Mouse (Mus musculus): ENCODE measurements at regions not wholly inside any gene's neighbourhood (a gene's known extent, or its start where the extent isn't known, plus 50 kb on each side); places are given as distances from the start of the nearest gene placed in this dataset.

DNA sequence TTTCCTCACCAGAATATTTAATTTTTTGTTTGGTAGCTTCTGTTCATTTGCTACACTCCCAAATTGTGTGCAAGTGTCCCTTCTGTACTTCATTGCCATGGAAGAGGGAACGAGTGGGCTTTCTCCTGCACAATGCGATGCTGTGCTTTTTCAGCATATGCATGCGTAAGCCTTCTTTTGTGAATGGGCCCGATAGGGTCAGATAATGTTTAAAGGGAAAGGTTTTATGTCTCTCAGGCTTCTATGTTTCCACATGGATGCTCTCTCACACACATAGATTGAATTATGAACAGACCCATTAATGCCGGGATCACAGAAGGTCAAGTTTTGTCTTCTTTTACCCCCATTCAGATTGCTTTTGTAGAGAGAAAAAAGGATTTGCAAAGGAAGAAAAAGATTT, 158.5 kb upstream of the Dnajc24 start:
- WGBS: 91% methylated on average over 5 of the region's 5 CpGs
- no peak for DNase-seq (ENCODE audit: low spot score)
- no peak for ATAC-seq (ENCODE audit: insufficient number of reproducible peaks, low FRiP score, low TSS enrichment, low read depth)

DNA sequence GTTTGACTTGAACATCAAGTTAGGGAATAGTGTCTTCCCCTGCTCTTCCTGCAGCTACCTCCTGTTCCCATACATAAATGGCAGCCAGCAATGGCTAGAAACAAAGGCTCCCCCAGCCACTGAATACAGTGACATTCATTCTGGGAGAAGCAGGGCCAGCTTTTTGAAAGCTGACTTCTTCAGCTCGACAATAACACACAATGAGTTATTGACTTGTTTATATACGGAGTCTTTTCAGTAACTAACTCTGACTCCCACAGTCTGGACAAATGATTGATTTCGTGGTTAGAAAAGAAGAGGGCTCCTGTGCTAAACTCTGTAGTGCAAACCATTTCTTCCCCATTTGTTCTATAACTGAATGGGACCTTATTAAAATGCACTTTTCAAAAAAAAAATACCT, 146.4 kb upstream of the Dnajc24 start:
- no peak overlapping the region for H3K27ac ChIP-seq (replicated peaks; ENCODE audit: low read depth, low read length)
- no peak overlapping the region for H3K4me2 ChIP-seq (ENCODE audit: low read depth, severe bottlenecking)
- no peaks in the 10 kb centered on the region for H3K4me1 ChIP-seq (ENCODE audit: control insufficient read depth, insufficient read depth, low read length)
- H3K36me3 ChIP-seq (ENCODE audit: control insufficient read depth, insufficient read depth, low read length): no peaks in the 10 kb centered on the region
- H3K4me3 ChIP-seq (ENCODE audit: low read depth, low read length): no peak overlapping the region
- H3K9ac ChIP-seq (ENCODE audit: low read length): no peak overlapping the region
- no peaks in the 10 kb centered on the region for H3K27me3 ChIP-seq (ENCODE audit: control insufficient read depth, insufficient read depth, low read length)
- WGBS: 73% methylated on average over 3 of the region's 3 CpGs
- H3K9me3 ChIP-seq (ENCODE audit: control insufficient read depth, low read length): no peaks in the 10 kb centered on the region
- no peak for ATAC-seq (ENCODE audit: insufficient number of reproducible peaks, low FRiP score, low TSS enrichment, low read depth)
- no peak for DNase-seq (ENCODE audit: low spot score)

More for the DNA sequence above, 158.5 kb upstream of the Dnajc24 start:
- no peaks in the 10 kb centered on the region for H3K36me3 ChIP-seq (ENCODE audit: control insufficient read depth, insufficient read depth, low read length)
- no peaks in the 10 kb centered on the region for H3K27me3 ChIP-seq (ENCODE audit: control insufficient read depth, insufficient read depth, low read length)
- H3K4me1 ChIP-seq (ENCODE audit: control insufficient read depth, insufficient read depth, low read length): no peaks in the 10 kb centered on the region
- H3K4me3 ChIP-seq (ENCODE audit: low read depth, low read length): no peak overlapping the region
- no peaks in the 10 kb centered on the region for H3K9me3 ChIP-seq (ENCODE audit: control insufficient read depth, low read length)
- H3K27ac ChIP-seq (replicated peaks; ENCODE audit: low read depth, low read length): no peak overlapping the region
- H3K4me2 ChIP-seq (ENCODE audit: low read depth, severe bottlenecking): no peak overlapping the region
- H3K9ac ChIP-seq (ENCODE audit: low read length): no peak overlapping the region

DNA sequence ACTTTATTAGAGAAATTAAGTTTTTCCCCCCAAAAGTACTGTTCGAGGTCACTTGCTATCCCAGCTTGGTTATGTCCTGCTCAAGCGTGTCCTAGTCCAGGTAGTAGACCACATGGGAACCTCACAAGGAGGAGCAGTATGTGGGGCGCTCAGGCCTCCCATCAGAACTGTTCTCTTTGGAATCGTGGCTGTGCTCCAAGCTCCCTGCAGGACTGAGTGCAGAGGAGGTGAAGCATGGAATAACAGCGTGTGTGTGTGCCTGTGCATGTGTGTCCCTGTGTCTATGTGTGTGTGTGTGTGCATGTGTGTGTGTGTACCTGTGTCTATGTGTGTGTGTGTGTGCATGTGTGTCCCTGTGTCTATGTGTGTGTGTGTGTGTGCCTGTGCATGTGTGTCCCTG, 137.6 kb upstream of the Dnajc24 start:
- no peak for ATAC-seq (ENCODE audit: insufficient number of reproducible peaks, low FRiP score, low TSS enrichment, low read depth)
- Histone ChIP-seq H3K9me3 (ENCODE audit: control insufficient read depth, low read length) (no peaks in the 10 kb centered on the region), H3K4me3 (ENCODE audit: low read depth, low read length) (no peak overlapping the region), H3K27me3 (ENCODE audit: control insufficient read depth, insufficient read depth, low read length) (no peaks in the 10 kb centered on the region), H3K9ac (ENCODE audit: low read length) (no peak overlapping the region), H3K4me1 (ENCODE audit: control insufficient read depth, insufficient read depth, low read length) (no peaks in the 10 kb centered on the region), H3K27ac (replicated peaks; ENCODE audit: low read depth, low read length) (no peak overlapping the region), H3K4me2 (ENCODE audit: low read depth, severe bottlenecking) (no peak overlapping the region), H3K36me3 (ENCODE audit: control insufficient read depth, insufficient read depth, low read length) (no peaks in the 10 kb centered on the region)
- 89% methylated on average over 5 of the region's 5 CpGs for WGBS
- DNase-seq (ENCODE audit: low spot score): no peak

DNA sequence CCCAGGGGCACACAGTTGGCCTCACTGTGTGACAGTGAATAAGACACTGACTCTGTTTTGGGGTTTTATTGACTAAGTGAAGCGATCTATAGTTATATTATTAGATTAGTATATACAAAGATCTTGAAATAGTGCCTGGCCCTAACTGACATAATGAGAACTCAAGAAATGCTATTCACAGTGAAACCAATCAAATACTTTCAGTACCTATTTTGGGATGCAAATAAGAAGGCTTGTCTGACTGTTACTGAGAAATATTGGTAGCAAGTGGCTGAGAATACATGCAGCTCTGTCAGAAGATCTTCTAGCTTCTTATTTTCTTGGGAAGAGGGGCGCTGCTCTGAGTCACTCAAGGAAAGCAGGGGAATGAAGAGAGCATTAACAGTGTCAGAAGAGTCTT, 97.7 kb upstream of the Dnajc24 start:
- WGBS: 80% methylated on average over 2 of the region's 2 CpGs
- ATAC-seq (ENCODE audit: insufficient number of reproducible peaks, low FRiP score, low TSS enrichment, low read depth): no peak
- H3K4me1 ChIP-seq (ENCODE audit: control insufficient read depth, insufficient read depth, low read length): no peaks in the 10 kb centered on the region

DNA sequence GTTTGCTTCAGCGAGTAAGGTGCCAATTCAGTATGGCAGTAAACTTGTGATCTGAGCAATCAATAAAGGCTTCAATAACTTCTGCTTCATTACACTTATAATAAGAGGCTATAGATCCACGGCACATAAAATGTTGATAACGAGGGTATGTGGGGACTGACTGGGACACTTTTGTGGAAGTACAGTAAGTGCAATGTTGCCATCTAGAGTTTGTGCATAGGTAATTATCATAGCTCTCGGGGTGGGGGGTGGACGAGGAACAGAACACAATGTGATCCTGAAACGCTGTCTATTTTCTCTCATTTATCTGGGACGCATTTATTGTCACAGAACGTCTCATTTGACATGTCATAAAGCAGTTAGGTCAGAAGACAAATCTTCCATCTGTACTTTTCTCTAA, 82.8 kb upstream of the Dnajc24 start:
- DNase-seq (ENCODE audit: low spot score) (no peak), ATAC-seq (ENCODE audit: insufficient number of reproducible peaks, low FRiP score, low TSS enrichment, low read depth) (no peak)
- H3K27me3 ChIP-seq (ENCODE audit: control insufficient read depth, insufficient read depth, low read length): no peaks in the 10 kb centered on the region
- no peak overlapping the region for H3K4me2 ChIP-seq (ENCODE audit: low read depth, severe bottlenecking)
- H3K4me3 ChIP-seq (ENCODE audit: low read depth, low read length): no peak overlapping the region
- 64% methylated on average over 8 of the region's 8 CpGs for WGBS
- H3K36me3 ChIP-seq (ENCODE audit: control insufficient read depth, insufficient read depth, low read length): no peaks in the 10 kb centered on the region
- H3K9ac ChIP-seq (ENCODE audit: low read length): no peak overlapping the region
- no peak overlapping the region for H3K27ac ChIP-seq (replicated peaks; ENCODE audit: low read depth, low read length)
- no peaks in the 10 kb centered on the region for H3K4me1 ChIP-seq (ENCODE audit: control insufficient read depth, insufficient read depth, low read length)
- H3K9me3 ChIP-seq (ENCODE audit: control insufficient read depth, low read length): no peaks in the 10 kb centered on the region

More for the DNA sequence above, 97.7 kb upstream of the Dnajc24 start:
- H3K4me2 ChIP-seq (ENCODE audit: low read depth, severe bottlenecking): no peak overlapping the region
- H3K27ac ChIP-seq (replicated peaks; ENCODE audit: low read depth, low read length): no peak overlapping the region
- H3K9ac ChIP-seq (ENCODE audit: low read length): no peak overlapping the region
- no peaks in the 10 kb centered on the region for H3K9me3 ChIP-seq (ENCODE audit: control insufficient read depth, low read length)
- H3K27me3 ChIP-seq (ENCODE audit: control insufficient read depth, insufficient read depth, low read length): no peaks in the 10 kb centered on the region
- no peaks in the 10 kb centered on the region for H3K36me3 ChIP-seq (ENCODE audit: control insufficient read depth, insufficient read depth, low read length)
- no peak for DNase-seq (ENCODE audit: low spot score)
- H3K4me3 ChIP-seq (ENCODE audit: low read depth, low read length): no peak overlapping the region

DNA sequence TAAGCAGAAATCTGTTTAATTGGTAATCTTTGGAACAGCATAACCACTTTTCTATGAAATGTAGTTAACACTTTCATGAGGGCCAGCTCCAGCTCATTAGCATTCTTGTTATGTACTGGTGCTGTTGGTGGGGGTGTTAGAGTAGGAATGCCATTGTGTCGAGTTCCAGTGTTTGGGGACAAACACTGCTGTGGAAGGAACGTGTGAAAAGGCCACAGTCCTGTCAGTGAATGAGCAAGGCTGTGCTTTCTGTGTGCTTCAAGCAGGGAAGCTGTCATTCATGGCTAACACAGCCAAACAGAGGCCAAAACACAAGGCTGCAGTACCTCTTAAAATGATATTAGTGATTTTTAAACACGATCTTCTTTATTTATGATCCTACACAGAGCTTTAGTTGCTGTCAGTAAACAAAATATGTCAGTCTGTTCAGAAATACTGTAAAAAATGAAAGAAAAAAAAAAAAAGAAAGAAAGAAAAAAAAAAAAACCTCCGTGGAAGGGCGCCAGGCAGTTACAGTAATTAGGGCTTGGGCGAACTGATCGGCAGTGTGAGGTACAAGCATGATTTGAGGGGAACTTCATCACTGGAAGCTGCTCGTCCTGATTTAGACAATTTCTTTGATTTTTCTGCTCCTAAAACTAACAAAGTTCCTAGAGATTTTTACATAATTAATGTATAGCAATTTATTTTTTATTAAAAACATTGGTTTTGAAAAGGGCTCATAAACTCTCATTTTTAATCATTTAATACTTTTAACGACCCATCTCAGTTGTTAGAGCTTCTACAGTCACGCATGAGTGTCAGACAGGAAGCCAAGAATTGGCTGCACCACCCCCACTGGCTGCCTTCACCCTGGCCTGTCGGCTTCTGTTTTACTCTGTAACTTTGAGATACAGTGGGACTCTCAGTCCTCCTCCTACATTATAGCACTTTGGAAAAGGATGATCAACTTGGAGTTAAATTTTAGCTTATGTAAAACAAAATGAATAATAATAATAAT, 80.8 kb upstream of the Dnajc24 start:
- WGBS: 26% methylated on average over 11 of the region's 11 CpGs
- ATAC-seq (ENCODE audit: insufficient number of reproducible peaks, low FRiP score, low TSS enrichment, low read depth) (no peak), DNase-seq (ENCODE audit: low spot score) (no peak)
- Histone ChIP-seq H3K27ac (replicated peaks; ENCODE audit: low read depth, low read length) (0 out of 2 replicates have a peak overlapping the region, but pooled peaks have one; percentile 18), H3K4me2 (ENCODE audit: low read depth, severe bottlenecking) (no peak overlapping the region), H3K4me3 (ENCODE audit: low read depth, low read length) (no peak overlapping the region), H3K27me3 (ENCODE audit: control insufficient read depth, insufficient read depth, low read length) (no peaks in the 10 kb centered on the region), H3K9ac (ENCODE audit: low read length) (no peak overlapping the region), H3K36me3 (ENCODE audit: control insufficient read depth, insufficient read depth, low read length) (no peaks in the 10 kb centered on the region), H3K4me1 (ENCODE audit: control insufficient read depth, insufficient read depth, low read length) (no peaks in the 10 kb centered on the region), H3K9me3 (ENCODE audit: control insufficient read depth, low read length) (no peaks in the 10 kb centered on the region)

DNA sequence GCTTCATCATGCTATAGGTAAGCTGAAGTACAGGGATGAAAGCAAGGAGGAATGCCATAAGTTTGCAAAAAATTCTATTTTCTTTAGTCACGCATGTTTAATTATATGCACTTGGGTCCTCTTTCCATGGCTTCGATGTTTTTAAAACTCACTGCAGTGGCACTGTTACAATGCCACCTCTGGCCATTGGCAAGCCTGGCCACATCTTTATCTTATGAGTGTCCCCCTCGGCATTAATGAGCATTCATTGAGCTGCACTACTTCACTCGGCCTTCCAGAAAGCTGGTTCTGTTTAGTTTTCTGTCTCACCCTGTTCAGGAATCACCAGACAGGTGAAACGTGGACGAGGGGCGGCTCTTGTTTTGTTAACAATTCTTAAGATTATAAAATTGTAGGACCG, 79.7 kb upstream of the Dnajc24 start:
- ATAC-seq (ENCODE audit: insufficient number of reproducible peaks, low FRiP score, low TSS enrichment, low read depth) (no peak), DNase-seq (ENCODE audit: low spot score) (no peak)
- Histone ChIP-seq H3K4me2 (ENCODE audit: low read depth, severe bottlenecking) (no peak overlapping the region), H3K27ac (replicated peaks; ENCODE audit: low read depth, low read length) (no peak overlapping the region), H3K27me3 (ENCODE audit: control insufficient read depth, insufficient read depth, low read length) (no peaks in the 10 kb centered on the region), H3K4me1 (ENCODE audit: control insufficient read depth, insufficient read depth, low read length) (no peaks in the 10 kb centered on the region), H3K36me3 (ENCODE audit: control insufficient read depth, insufficient read depth, low read length) (no peaks in the 10 kb centered on the region), H3K9me3 (ENCODE audit: control insufficient read depth, low read length) (no peaks in the 10 kb centered on the region), H3K4me3 (ENCODE audit: low read depth, low read length) (no peak overlapping the region), H3K9ac (ENCODE audit: low read length) (no peak overlapping the region)
- 58% methylated on average over 8 of the region's 8 CpGs for WGBS

DNA sequence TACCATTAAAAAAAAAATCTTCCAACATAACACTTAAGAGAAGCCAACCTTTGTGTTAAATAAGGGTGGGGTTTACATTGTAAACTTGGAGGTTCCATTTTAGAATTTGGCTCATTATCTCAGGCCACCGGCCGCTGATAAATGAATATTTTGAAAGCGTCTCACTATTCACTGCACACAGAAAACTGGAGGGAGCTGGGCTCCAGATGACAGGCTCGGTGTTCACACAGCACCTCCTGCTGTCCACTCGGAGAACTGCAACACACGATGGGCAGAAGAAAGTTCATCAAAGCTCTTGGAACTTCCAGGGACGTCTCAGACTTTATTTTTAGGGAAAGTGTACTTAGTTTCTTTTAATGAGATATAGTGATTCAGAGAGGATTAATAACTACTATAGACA, 78.6 kb upstream of the Dnajc24 start:
- Histone ChIP-seq H3K36me3 (ENCODE audit: control insufficient read depth, insufficient read depth, low read length) (no peaks in the 10 kb centered on the region), H3K4me1 (ENCODE audit: control insufficient read depth, insufficient read depth, low read length) (no peaks in the 10 kb centered on the region), H3K27me3 (ENCODE audit: control insufficient read depth, insufficient read depth, low read length) (no peaks in the 10 kb centered on the region), H3K27ac (replicated peaks; ENCODE audit: low read depth, low read length) (no peak overlapping the region), H3K9ac (ENCODE audit: low read length) (no peak overlapping the region), H3K9me3 (ENCODE audit: control insufficient read depth, low read length) (no peaks in the 10 kb centered on the region), H3K4me2 (ENCODE audit: low read depth, severe bottlenecking) (no peak overlapping the region), H3K4me3 (ENCODE audit: low read depth, low read length) (no peak overlapping the region)
- peak; percentile 91 for DNase-seq (ENCODE audit: low spot score)
- ATAC-seq (ENCODE audit: insufficient number of reproducible peaks, low FRiP score, low TSS enrichment, low read depth): peak; percentile 63; the same call in 1 of the 2 replicates
- 5% methylated on average over 7 of the region's 7 CpGs for WGBS

Data from limb, embryonic 11.5 days (tissue).